Mouse (Mus musculus): ENCODE data around the gene Faap20.
"Not testable (repeated sequence)": the region's sequence is repeated elsewhere in the genome, so short reads cannot be mapped to it uniquely, and the experiment has no call there.

Gene Faap20

GRCm38 (mm10) chr4:155233878-155234277, 15.7 kb upstream of the Faap20 start:
- DNase-seq (ENCODE audit: low read depth, low spot score), result no peak
- Histone ChIP-seq H3K27me3 (ENCODE audit: control insufficient read depth, insufficient read depth, low read length, poor library complexity, severe bottlenecking) (no peaks in the 10 kb centered on the region), H3K36me3 (ENCODE audit: control insufficient read depth, insufficient read depth, low read length, poor library complexity, severe bottlenecking) (no peaks in the 10 kb centered on the region)

GRCm38 (mm10) chr4:155234371-155235310, 15.0 kb upstream of the Faap20 start:
- Histone ChIP-seq H3K27me3 (ENCODE audit: control insufficient read depth, insufficient read depth, low read length, poor library complexity, severe bottlenecking) (no peaks in the 10 kb centered on the region), H3K36me3 (ENCODE audit: control insufficient read depth, insufficient read depth, low read length, poor library complexity, severe bottlenecking) (no peaks in the 10 kb centered on the region)
- peak; percentile 58 for DNase-seq (ENCODE audit: low read depth, low spot score)

GRCm38 (mm10) chr4:155235311-155236119, 14.1 kb upstream of the Faap20 start:
- H3K36me3 ChIP-seq (ENCODE audit: control insufficient read depth, insufficient read depth, low read length, poor library complexity, severe bottlenecking), result no peaks in the 10 kb centered on the region

DNA sequence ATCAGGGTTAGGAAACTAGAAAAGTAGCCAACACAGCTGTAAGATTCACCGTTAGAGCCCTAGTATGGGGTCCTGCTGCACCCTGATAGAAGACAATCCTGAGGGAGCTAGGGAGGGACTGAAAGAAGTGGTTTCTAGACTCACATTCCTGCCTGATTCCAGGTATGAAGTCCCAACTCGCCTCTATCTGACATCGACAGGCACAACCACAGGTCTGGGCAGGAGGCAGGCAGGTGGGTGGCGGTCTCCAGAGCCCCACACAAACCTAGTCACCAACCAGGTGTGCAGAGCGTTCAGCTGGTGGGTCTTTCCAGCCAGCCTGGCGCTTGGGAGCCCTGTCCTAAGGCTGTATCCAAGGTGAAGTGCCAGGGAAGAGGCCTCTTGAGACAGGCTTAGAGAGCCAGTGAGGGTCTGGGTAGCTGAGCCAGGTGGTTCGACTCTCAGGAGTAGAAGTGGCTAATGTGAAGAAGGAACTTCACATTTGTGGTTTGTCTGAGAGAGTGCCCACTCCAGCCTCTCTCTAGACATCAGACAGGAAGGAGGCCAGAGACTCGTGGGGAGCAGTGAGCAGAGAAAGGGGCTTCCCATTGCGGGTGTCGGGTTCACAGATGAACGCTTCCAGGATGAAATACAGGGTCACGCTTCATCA, 12.7 kb upstream of the Faap20 start:
- Histone ChIP-seq H3K27me3 (ENCODE audit: control insufficient read depth, insufficient read depth, low read length, poor library complexity, severe bottlenecking) (no peaks in the 10 kb centered on the region), H3K36me3 (ENCODE audit: control insufficient read depth, insufficient read depth, low read length, poor library complexity, severe bottlenecking) (no peaks in the 10 kb centered on the region)
- DNase-seq (ENCODE audit: low read depth, low spot score), result peak; percentile 87

More at GRCm38 (mm10) chr4:155235311-155236119, 14.1 kb upstream of the Faap20 start:
- H3K27me3 ChIP-seq (ENCODE audit: control insufficient read depth, insufficient read depth, low read length, poor library complexity, severe bottlenecking), result no peaks in the 10 kb centered on the region
- DNase-seq (ENCODE audit: low read depth, low spot score), result no peak

DNA sequence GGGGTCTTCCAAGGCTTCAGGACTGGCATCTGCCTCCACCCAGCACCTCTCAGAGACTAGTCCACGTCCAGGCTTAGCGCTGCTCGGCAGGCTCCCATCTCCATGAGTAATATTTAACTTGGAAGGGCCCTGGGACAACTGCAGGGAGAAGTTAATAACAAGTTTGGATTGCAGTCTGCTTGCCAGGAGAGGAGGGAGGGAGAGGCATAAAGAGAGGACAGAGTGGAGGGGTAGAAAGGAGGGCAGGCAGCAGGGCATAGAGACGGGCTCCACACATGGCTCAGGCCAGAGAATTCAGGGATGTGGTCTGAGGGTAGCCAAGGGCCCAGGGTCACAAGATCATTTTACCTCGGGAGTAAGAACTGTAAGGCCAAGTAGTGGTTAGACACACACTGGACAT, 11.3 kb upstream of the Faap20 start:
- H3K36me3 ChIP-seq (ENCODE audit: control insufficient read depth, insufficient read depth, low read length, poor library complexity, severe bottlenecking), result no peaks in the 10 kb centered on the region
- DNase-seq (ENCODE audit: low read depth, low spot score), result no peak
- H3K27me3 ChIP-seq (ENCODE audit: control insufficient read depth, insufficient read depth, low read length, poor library complexity, severe bottlenecking), result no peaks in the 10 kb centered on the region

DNA sequence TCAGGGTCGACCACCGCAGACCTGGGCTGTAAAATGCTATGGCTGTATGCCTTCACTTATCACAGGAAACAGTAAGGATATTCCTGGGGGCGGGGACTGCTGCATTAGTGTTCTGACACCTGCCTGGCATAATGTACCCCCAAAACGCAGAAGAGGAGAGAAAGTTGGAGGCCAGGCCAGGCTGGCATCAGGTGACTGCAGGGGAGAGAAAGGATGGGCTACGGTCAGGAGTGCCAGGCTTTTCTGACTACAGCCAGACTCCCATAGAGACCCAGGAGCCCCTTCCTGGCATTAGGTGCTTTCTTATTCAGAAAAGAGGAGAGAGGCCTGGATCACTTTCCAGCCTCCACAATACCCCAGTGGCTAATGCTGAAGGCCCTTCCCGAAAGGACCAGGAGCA, 10.1 kb upstream of the Faap20 start:
- no peaks in the 10 kb centered on the region for H3K27me3 ChIP-seq (ENCODE audit: control insufficient read depth, insufficient read depth, low read length, poor library complexity, severe bottlenecking)
- no peak for DNase-seq (ENCODE audit: low read depth, low spot score)
- H3K36me3 ChIP-seq (ENCODE audit: control insufficient read depth, insufficient read depth, low read length, poor library complexity, severe bottlenecking), result no peaks in the 10 kb centered on the region

- H3K27me3 ChIP-seq (ENCODE audit: control insufficient read depth, insufficient read depth, low read length, poor library complexity, severe bottlenecking), result no peaks in the 10 kb centered on the region
- no peak for DNase-seq (ENCODE audit: low read depth, low spot score)
- no peaks in the 10 kb centered on the region for H3K36me3 ChIP-seq (ENCODE audit: control insufficient read depth, insufficient read depth, low read length, poor library complexity, severe bottlenecking)
These were observed 7.8 kb upstream of the Faap20 start for GRCm38 (mm10) chr4:155241789-155242188.

GRCm38 (mm10) chr4:155242292-155242691, 7.3 kb upstream of the Faap20 start:
- no peaks in the 10 kb centered on the region for H3K36me3 ChIP-seq (ENCODE audit: control insufficient read depth, insufficient read depth, low read length, poor library complexity, severe bottlenecking)
- H3K27me3 ChIP-seq (ENCODE audit: control insufficient read depth, insufficient read depth, low read length, poor library complexity, severe bottlenecking), result no peaks in the 10 kb centered on the region
- no peak for DNase-seq (ENCODE audit: low read depth, low spot score)

- Histone ChIP-seq H3K27me3 (ENCODE audit: control insufficient read depth, insufficient read depth, low read length, poor library complexity, severe bottlenecking) (no peaks in the 10 kb centered on the region), H3K36me3 (ENCODE audit: control insufficient read depth, insufficient read depth, low read length, poor library complexity, severe bottlenecking) (no peaks in the 10 kb centered on the region)
- no peak for DNase-seq (ENCODE audit: low read depth, low spot score)
These were observed 6.4 kb upstream of the Faap20 start for GRCm38 (mm10) chr4:155243233-155243632.

- Histone ChIP-seq H3K36me3 (ENCODE audit: control insufficient read depth, insufficient read depth, low read length, poor library complexity, severe bottlenecking) (no peaks in the 10 kb centered on the region), H3K27me3 (ENCODE audit: control insufficient read depth, insufficient read depth, low read length, poor library complexity, severe bottlenecking) (no peaks in the 10 kb centered on the region)
- no peak for DNase-seq (ENCODE audit: low read depth, low spot score)
These were observed 3.7 kb upstream of the Faap20 start for GRCm38 (mm10) chr4:155245770-155246492.

DNA sequence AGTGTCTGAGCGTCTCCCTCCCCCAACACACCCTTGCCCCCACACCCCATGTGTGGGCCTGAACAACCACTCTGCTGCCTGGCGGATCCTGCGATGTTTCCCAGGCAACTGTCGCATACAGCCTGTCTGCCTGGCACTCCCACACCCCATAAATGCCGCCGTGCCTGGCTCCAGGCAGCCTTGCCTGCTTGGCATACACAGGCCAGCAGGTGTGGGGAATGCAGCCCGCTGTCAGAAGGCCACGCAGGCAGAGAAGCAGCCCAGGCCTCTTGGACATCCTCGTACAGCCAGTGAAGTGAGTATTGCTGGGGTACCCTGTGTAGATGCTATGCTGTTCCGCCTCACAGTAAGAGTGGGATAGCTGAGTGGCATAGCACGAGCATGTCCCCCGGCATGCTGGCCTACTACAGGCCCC, 2.9 kb upstream of the Faap20 start:
- no peaks in the 10 kb centered on the region for H3K36me3 ChIP-seq (ENCODE audit: control insufficient read depth, insufficient read depth, low read length, poor library complexity, severe bottlenecking)
- DNase-seq (ENCODE audit: low read depth, low spot score), result no peak

DNA sequence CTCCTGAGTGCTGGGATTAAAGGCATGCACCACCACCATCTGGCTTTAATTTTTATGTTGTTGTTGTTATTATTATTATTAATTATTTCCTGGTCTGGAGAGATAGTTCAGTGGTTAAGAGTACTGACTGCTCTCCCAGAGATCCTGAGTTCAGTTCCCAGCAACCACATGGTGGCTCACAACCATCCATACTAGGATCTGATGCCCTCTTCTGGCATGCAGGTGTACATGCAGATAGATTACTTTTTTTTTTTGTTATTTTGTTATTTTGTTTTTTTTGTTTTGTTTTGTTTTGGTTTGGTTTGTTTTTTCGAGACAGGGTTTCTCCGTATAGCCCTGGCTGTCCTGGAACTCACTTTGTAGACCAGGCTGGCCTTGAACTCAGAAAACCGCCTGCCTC, 1.5 kb upstream of the Faap20 start:
- H3K36me3 ChIP-seq (ENCODE audit: control insufficient read depth, insufficient read depth, low read length, poor library complexity, severe bottlenecking); DNase-seq (ENCODE audit: low read depth, low spot score); H3K27me3 ChIP-seq (ENCODE audit: control insufficient read depth, insufficient read depth, low read length, poor library complexity, severe bottlenecking): not testable (repeated sequence)

More for the DNA sequence above, 2.9 kb upstream of the Faap20 start:
- no peaks in the 10 kb centered on the region for H3K27me3 ChIP-seq (ENCODE audit: control insufficient read depth, insufficient read depth, low read length, poor library complexity, severe bottlenecking)

DNA sequence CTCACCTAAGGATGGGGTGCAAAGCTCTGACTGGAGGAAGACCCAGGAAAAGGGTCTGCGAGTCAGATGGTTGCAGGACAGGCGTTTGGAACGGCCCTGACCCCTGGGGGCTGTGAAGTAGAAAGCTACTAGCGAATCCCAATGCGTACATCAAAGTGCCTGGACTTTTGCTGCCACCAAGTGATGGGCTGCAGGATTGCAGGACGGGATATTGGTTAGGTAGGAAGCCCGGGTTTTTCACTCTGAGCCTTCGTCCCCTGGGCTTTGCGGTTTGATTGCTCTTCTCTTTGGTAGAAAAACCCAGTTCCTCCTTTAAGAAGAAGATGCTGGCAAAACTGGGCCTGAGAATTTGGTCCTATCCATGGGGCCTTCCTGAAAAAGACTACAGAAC, 350 bp upstream of the Faap20 start:
- no peaks in the 10 kb centered on the region for H3K36me3 ChIP-seq (ENCODE audit: control insufficient read depth, insufficient read depth, low read length, poor library complexity, severe bottlenecking)
- H3K27me3 ChIP-seq (ENCODE audit: control insufficient read depth, insufficient read depth, low read length, poor library complexity, severe bottlenecking), result no peaks in the 10 kb centered on the region
- peak; percentile 98 for DNase-seq (ENCODE audit: low read depth, low spot score)

DNA sequence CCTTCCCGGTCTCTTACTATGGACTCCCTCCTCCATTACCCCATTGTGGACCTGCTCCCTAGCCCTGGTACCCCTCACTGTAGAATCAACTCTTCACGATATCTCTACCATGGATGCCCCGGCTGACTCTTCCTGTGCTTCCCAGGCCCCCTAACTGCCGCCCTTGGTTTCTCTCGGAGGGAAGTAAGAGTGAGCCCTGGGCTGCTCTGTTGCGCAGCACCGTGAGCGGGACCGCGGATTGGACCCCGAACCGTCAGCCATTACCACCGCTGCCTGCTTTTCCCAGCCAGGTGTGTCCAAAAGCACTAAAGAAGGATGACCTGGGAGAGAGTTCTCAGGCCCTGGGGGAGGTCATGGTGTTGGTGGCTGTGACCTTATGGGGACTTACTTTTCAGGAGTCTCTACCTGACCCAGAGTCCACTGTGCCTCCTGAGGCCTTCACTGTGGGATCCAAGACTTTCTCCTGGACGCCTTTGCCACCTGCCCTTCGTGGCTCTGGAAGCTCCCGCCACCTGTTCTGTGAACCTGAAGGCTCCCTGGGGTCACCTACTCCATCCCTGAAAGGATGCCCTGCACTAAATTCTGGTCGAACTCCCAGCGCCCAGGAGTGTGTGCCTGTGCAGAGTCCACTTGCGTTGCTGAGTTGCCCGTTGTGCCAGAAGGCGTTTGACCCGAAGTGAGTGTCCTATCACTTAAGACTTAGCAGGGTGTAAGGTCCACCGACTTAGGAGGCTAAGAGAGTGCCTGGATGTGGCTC, 937 bp downstream of the Faap20 start:
- no peak for DNase-seq (ENCODE audit: low read depth, low spot score)
- Histone ChIP-seq H3K36me3 (ENCODE audit: control insufficient read depth, insufficient read depth, low read length, poor library complexity, severe bottlenecking) (no peaks in the 10 kb centered on the region), H3K27me3 (ENCODE audit: control insufficient read depth, insufficient read depth, low read length, poor library complexity, severe bottlenecking) (no peaks in the 10 kb centered on the region)
